Mouse (Mus musculus): ENCODE results near the gene Usp36.
"Not testable (repeated sequence)": the region's sequence is repeated elsewhere in the genome, so short reads cannot be mapped to it uniquely, and the experiment has no call there.

The Usp36 gene

DNA sequence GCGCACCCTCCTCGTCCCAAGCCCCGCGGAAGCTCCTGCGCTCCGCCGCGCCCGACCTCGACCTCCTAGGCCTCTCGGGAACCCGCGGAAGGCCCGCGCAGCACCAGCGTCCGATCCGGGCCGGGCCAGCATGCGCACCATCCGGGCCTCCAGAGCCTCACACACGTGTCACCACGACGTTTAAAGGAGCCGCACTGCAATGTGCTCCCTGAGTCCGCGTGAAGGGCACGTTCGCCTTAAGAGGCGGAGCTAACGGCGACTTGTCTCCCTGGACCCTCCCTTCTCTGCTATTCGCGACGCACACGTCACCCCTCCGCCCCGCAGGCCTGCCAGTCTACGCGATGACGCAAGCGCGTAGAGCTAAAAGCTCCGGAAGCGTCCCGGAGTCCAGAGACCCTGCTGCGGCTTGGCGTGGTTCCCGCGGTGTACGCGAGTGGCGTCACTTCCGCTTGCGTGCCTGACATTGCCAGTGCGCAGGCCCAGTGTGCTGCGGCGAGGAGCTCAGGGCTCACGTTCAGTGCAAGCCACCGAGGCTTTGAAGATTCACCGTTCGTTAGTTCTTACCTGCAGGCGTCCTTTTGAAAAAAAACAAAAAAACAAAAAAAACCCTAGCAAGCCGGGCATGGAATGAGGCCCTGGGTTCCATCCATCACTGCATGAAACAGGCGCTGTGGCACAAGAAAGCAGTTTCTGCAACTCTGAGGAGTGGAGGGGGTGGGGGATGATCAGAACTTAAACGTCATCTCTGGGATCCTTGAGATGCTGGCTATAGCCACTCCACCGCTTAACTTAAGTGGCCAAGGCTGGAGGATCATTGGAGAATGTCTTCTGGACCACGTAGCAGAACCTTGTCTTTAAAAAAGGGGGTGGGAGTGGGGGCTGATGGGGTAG is at the start of gene Usp36:
Usp36 (minus strand) TSS at position 246 of the 891 bp plus-strand sequence.
- CTCF ChIA-PET, result no interaction called here

DNA sequence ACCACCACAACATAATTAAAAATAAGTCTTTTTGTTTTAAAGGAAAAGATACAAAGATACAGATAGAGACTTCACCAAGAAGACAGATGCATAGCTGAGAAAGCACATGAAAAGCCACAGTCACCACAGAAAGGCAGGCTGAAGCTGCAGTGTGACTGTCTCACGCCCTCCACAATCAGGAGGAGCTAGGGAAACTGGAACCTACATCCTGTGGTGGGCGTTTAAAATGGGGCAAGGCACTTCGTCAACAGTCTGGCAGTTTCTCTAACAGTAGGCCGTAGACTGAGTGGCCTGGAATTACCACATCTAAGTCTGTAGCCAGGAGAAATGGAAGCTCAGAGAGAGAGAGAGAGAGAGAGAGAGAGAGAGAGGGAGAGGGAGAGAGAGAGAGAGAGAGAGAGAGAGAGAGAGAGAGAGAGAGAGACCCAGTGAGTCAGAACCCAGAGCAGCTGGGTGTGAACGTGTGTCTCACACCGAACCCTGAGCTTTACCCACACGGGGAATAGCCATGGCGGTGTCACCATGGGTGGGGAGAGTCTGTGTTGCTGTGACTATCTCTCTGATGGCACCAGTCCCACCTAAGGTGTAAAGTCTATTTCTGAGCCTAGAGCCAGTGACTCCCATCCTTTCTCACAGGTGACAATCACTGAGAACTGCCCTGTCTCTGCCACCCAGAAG is 47.6 kb upstream of the Usp36 start:
- CTCF ChIA-PET, result interaction anchor here (0.7 kb wide), 1 partner anchor 55 kb away, joined by 12 read pairs; no protein-coding TSS in a partner anchor

DNA sequence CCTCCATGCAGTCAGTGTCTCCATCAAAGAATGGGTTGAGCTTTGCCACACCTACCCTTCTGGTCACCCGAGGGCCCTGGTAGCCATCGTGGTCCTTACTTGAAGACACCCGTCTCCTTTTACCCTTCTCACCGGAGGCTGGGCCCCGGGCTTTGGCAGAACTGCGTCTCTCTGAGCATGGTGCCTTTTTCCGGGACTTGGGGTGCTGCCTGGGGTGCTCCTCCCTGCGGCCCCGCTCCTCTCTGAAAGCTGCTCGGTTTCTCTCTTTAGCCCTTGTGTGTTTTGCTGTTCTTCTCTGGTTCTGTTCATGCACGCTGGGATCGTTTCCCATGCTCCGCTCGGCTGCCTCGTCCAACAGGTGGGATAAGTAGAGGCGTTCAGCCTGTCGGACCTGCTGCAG is 43.4 kb upstream of the Usp36 start:
- CTCF ChIA-PET, result no interaction called here

DNA sequence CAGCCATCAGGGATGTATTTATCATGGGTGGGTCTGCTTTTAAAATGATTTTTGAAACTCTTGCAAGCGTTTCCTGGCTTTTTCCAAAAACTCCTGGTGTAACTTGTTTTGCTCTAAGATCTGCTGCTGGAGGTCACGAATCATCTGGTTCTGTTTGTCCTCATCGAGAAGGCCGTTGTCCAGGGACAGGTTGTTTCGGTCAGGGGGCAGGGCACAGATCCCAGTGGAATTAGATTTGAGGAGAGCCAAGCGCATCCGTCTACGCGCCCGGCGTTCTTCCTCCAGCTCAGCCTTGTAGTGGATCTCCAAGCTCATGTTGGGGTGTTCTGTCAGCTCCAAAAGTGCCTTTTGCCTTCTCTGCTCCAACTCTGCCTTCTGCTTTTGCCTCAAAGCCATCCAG is 42.3 kb upstream of the Usp36 start:
- CTCF ChIA-PET, result no interaction called here

DNA sequence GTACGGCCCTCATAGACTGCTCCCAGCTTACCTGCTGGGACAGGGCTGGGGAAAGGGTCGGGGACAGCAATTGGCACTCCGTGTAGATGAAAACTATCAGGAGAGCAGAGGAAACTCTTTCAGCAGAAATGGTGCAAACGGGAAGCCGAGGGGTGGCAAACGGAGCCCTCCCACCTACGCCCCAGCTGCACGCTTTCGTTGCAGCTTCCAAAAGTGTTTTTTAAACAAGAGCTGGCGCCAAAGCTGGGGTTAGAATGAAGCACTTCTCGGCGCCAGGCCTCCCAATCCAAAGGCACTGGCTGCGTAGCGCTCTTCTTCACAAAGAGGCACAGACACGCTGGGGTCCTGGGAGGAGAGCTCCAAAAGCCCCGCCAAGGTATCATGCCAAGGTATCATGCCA is 40.7 kb upstream of the Usp36 start:
- CTCF ChIA-PET, result no interaction called here

DNA sequence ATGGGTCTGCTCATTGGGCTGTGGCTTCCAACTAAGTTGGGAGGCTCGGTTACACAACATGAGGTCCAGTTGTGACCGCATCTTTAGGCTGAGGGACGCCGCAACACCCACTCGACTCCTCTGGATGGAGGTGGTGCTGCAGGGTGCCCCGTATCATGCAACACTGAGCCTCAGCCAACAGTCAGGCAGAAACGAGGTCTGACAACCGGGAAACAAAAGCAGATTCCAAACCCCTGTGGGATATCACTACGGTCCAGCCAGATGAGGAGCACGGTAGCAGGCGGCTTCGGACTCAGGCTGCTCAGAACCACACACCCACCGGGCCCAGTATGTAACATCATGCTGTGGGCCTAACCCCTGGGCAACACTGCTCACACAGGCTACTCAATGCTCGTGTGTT is 40.3 kb upstream of the Usp36 start:
- CTCF ChIA-PET, result no interaction called here

DNA sequence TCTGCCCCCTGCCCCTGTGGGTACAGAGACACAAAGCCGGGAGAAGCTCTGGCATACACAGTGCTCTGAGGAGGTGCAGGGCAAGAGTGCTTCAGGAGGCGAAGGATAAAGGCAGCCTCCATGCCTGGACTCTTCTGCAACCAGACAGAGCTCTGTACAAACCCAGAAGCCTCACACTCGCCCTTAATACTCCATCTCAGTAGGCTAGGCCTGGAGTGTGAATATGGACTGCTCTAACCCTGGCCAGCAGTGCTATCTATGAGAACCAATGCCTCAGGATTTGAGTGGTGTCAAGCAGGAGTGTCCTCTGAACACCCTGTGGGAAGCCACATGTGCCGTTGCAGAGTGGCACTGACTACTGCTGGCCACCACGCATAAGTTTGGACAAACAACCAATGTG is 38.9 kb upstream of the Usp36 start:
- CTCF ChIA-PET, result no interaction called here

DNA sequence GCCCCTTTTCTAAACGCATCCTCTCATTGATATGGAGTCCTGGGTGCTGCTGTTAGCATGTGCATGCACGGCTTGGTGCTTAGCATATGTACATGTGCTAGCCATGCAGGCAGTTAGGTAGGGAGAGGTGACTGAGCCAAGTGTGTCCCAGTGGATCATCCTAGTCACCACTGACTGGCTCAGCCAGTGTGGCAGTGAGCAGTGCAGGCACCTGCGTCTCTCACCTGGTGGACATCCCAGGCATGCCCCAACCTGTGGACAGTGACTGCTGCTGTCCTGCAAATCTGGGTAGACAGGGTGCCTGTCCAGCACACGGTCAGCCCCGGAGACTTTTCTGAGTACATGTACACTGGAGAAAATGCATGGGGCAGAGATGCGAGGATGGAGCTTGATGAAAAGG is 38.5 kb upstream of the Usp36 start:
- CTCF ChIA-PET, result no interaction called here

DNA sequence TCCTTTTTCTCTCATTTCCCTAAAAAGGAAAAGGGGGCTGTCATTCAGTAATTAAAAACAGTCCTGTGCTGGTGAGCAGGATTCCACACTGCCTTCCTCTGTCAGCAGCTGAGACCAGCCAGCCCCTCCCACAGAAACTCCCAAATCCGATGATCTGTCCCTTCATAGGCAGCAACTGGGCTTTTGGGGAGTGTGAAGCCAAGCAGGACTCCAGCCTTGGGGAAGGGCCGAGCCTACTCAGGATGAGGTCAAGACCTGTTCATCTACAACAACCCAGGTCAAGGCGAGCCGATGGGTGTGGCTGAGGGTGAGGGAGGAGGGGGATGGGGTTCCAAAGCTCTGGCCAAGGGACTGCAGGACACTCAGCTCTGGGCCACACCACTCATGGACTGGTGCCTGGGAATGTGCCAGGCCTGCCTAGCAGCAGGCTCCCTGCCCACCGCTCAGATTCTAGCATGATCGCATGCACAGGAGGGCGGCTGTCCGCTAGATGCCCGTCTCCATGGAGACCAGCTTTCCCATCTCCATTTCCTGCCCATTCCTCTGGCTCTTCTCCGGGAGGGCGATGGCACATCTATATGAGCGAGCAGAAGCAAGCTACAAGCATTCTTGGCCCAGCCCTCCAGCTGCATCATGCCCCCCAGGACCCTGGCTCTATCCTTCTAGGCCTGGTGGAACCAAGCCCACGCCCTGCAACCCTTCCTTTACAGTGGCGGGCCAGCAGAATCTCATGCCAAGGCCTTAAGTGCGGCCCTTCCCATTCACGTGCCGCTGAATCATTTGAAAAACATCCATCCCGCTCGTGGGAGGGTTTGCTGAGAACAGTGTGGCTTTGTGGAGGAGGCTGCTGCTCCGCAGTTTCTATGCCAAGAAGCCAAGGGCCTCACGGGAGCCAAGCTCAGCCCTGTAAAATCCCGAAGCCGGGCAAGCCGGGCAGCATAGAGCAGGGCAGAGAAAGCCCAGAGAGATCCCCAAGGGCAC is 37.2 kb upstream of the Usp36 start:
- CTCF ChIA-PET, result no interaction called here

DNA sequence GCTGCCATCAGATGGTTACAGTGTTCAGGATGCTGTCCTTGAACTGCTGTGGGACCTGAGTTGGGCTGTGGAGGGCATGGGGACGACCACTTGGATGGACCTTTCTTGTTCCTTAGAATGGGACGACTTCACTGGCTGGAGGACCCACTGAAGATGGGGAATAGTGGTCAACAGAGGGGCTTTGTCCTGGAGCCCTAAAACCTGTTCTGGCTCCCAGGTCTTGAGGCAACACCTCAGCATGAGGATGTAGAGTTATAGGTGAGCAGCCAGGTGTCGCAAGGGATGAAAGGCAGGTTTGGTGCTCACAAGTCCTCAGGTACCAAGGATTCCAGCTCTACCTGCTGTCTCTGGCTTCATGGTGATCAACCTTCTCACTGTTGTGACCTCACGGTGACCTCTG is 36.4 kb upstream of the Usp36 start:
- CTCF ChIA-PET, result no interaction called here

DNA sequence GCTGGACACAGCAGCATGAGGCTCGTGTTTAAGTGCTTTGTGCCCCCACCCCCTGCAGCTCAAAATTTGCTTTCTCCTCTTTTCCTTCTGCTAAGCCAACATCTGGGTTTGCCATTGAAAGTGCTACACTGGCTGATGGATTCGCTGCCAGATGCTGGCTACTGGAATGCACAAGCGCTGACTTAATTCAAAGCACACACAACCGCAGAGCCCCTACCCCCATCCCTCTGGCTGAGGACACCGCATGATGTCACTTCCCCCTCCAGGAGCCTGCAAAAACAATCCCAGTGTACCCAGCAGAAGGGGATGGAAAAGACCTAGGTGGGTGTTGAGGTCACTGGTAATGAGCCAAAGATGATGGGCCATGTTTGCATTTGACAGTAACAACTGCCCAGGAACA is 34.5 kb upstream of the Usp36 start:
- CTCF ChIA-PET, result no interaction called here

DNA sequence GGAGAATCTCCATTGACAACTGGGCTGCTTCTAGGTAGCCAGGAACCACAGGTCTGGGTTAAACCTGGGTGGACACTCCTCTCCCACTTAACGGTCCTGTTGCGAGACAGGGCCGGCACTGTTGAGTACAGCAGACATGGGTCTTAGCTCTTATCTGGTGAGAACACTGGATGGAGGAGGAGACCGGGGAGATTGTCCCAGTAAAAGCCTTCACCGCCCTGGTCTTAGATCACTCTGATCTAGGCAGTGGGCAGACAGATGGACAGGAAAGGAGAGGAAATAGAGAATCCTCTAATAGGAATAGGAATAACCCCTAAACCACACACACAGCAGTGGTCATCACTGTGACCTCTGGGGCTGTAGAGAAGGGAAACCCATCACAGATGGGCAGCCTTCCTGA is 33.9 kb upstream of the Usp36 start:
- CTCF ChIA-PET, result no interaction called here

DNA sequence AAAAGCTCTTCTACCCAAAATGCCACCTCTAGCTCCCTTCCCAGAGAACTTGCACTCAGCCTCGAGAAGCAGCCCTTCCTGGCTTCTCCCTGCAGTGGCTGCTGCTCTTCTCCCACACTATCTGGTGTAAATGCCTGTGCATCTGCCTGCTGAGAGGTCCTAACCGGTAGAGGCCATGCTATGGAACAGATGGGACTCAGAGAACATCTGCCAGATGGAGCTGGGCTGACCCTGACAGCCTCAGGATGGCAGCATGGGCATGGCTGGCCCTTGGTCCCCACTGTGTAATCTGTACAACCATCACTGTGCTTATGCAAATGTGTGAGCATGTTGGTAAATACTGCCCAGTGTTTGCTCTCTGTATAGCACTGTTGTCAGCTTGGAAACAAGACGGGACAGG is 32.6 kb upstream of the Usp36 start:
- CTCF ChIA-PET, result no interaction called here

DNA sequence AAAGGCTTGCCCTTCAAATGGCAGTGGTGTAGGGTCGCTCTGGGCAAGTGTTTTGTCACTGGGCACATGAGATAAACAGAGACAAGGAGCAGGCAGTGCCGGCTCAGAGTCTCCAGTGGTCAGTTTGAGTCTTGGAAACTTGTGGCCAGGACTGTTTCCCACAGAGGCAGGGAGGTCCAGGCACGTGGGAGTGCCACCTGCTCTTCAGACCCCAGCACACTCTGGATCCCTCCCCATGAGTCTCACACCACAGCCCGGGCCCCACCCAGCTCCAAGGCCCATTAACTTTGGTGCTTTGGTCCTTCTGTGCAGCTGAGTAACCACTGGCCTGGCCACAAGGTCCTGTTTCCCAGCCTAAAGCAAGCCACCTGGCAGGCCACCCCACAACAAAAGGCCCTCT is 31.9 kb upstream of the Usp36 start:
- CTCF ChIA-PET, result no interaction called here

DNA sequence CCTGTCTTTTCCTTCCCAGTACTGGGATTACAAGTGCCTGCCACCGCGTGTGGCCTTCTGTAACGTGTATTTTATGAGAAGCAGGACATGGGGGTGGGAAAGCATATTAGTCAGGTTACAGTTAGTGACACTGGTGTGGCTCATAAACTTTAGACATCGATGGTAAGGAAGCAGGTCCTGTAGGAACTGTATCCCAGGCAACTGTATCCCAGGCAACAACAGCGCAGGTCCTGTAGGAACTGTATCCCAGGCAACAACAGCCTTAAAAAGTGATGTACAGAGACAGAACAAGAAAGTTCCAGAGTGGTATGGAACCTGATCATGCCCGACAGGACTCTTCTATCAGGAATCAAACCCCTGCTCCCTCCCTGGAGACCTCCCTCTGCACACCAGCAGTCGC is 31.5 kb upstream of the Usp36 start:
- CTCF ChIA-PET, result interaction anchor here (0.7 kb wide), 1 partner anchor 51 kb away, joined by 3 read pairs; no protein-coding TSS in a partner anchor

DNA sequence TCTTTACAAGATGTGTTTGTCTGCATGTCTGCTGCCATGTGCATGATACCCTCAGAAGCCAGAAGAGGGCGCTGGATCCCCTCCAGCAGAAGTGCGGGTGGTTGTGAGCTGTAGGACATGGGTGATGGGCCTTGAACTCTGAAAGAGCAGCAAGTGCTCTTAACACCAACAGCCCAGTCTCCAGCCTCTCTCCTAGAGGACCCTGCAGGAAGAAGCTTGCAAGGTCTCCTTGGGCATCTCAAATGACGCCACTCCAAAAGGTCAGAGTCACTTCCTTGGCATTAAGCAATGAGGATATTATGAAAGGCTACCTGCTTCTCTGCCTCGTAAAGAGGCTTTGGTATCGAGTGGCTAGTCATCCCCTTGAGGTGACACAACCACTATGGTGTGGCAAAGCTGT is 28.6 kb upstream of the Usp36 start:
- CTCF ChIA-PET, result interaction anchor here (0.8 kb wide), 2 partner anchors 400 to 447 kb away, joined by 5 to 13 read pairs; no protein-coding TSS in a partner anchor

DNA sequence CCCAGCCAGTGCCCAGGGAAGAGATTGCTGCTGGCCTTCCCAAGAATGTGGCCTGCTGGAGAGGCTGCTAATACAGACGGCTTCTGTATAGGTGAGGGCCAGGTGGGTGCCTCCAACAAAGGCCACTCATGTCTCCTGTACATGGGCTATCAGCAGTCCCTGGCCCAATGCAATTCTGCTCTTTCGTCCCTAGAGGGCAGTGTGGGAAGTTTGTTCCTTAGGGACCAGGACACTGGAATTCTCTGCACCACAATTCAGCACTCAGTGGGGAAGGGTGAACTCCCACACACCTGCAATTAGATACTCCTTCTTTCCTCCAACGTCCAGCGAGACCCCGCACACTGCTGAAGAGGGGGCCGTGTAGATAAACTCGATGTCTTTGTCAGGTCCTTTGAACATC is 27.1 kb upstream of the Usp36 start:
- CTCF ChIA-PET, result no interaction called here

DNA sequence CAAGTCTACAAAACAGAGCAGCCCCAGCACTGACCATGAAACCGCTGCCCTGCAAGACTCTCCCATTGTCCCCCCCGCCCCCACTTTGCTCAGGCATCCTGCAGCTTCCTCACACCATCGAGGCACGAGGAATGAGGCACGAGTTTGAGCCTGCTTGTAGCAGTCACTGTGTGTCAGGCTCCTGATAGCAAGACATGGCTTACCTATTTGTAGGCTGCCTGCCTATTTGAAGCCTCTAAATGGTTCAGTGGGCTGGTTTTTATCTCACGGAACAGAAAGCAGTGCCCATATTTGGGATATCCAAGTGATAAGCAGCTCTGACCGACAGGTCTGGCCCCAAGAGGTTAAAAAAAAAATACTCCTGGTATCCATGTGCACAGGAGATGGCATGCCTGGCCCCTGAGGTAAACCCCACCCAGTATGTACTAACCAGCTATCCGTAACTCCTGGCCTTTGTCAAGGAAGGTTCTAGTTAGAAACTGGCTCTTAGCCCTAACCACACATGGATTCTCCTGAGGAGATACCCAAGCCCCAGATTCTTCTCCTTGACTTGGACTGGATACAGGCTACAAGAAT is 26.3 kb upstream of the Usp36 start:
- CTCF ChIA-PET, result no interaction called here

DNA sequence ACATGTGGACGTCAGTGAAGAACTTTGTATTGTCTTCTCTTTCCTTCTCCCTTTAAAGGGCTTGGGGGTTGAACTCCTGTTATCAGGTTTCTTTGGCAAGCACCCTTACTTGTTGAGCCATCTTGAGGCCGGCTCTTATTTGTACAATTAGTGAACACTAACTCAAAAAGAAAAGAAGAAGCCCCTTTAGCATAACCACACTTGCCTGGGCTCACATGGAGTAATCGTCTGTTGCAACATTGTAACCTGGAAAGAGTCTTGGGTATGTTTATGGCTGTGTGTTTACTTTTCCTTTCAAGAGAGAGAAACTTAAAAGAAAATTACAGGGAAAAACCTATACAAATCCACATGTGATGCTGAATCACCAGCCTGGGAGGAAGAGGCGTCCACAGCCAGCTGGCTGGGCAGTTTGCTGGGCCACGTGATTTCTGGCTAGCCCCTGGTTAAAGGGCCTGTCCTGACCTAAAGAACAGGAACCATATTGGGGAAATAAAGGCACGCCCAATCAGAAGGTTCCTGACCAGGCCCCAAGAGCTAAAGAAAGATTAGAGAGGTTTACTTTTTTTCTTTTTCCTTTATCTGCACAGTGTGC is 22.2 kb upstream of the Usp36 start:
- CTCF ChIA-PET, result interaction anchor here (0.6 kb wide), 1 partner anchor 219 kb away, joined by 6 read pairs; no protein-coding TSS in a partner anchor

DNA sequence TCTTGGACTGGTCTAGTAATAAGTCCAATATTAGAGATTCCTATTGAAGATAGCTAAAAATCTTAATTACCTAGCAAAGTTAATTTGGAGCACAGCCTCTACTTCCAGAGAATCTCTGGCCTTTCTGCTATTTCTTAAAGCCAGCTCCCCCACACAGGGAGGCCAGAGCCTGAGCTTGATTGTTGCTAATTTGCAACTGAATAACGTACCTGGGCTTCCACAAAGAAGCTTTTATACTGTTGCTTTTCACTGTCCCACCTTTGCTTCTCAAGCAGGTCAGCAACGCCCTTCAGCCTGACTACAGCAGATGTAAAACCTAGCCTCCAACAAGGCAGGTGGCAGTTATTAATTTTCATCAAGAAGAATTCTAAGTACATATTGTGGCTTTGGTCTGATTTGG is 17.9 kb upstream of the Usp36 start:
- CTCF ChIA-PET, result not testable (repeated sequence)

DNA sequence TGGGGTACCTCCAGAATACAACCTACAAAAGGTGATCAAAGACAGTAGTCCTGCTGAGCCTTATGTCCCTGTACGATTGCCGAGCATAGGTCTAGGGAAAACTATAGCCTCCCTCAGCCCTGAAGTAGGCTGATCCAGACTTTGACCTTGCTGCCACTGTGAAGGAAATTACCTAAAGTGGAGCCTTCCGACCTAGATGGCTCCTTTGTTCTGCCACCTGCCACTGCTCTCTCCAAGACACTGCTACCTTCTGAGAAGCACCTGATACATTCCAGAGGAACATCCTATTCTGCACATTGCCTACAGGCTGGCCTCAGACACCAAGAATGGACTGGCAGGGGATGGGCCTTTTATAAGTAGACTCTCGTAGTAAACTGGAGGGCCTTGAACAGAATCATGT is 13.9 kb upstream of the Usp36 start:
- CTCF ChIA-PET, result not testable (repeated sequence)
